Mouse (Mus musculus): ENCODE data around the gene Traf3ip2.

Gene Traf3ip2

GRCm38 (mm10) chr10:39612633-39612988, at the start of gene Traf3ip2:
TSS of gene Traf3ip2 (plus strand) at chr10:39612934.
- no peak for DNase-seq (ENCODE audit: low read depth, low spot score)

GRCm38 (mm10) chr10:39563552-39564223, 49.0 kb upstream of the Traf3ip2 start:
- no peak for DNase-seq (ENCODE audit: low read depth, low spot score)

GRCm38 (mm10) chr10:39566901-39567300, 45.8 kb upstream of the Traf3ip2 start:
- no peak for DNase-seq (ENCODE audit: low read depth, low spot score)

- DNase-seq (ENCODE audit: low read depth, low spot score): no peak
These were observed 43.7 kb upstream of the Traf3ip2 start for GRCm38 (mm10) chr10:39568991-39569390.

GRCm38 (mm10) chr10:39571011-39571410, 41.7 kb upstream of the Traf3ip2 start:
- no peak for DNase-seq (ENCODE audit: low read depth, low spot score)

- no peak for DNase-seq (ENCODE audit: low read depth, low spot score)
These were observed 40.6 kb upstream of the Traf3ip2 start for GRCm38 (mm10) chr10:39572050-39572671.

- peak; percentile 47 for DNase-seq (ENCODE audit: low read depth, low spot score)
These were observed 40.1 kb upstream of the Traf3ip2 start for GRCm38 (mm10) chr10:39572672-39573051.

GRCm38 (mm10) chr10:39576466-39576865, 36.3 kb upstream of the Traf3ip2 start:
- no peak for DNase-seq (ENCODE audit: low read depth, low spot score)

- no peak for DNase-seq (ENCODE audit: low read depth, low spot score)
These were observed 32.3 kb upstream of the Traf3ip2 start for GRCm38 (mm10) chr10:39580477-39580876.

GRCm38 (mm10) chr10:39582385-39582784, 30.3 kb upstream of the Traf3ip2 start:
- DNase-seq (ENCODE audit: low read depth, low spot score): peak; percentile 72

GRCm38 (mm10) chr10:39583718-39584117, 29.0 kb upstream of the Traf3ip2 start:
- DNase-seq (ENCODE audit: low read depth, low spot score): no peak

- DNase-seq (ENCODE audit: low read depth, low spot score): no peak
These were observed 25.3 kb upstream of the Traf3ip2 start for GRCm38 (mm10) chr10:39587290-39587925.

GRCm38 (mm10) chr10:39587973-39588746, 24.6 kb upstream of the Traf3ip2 start:
- no peak for DNase-seq (ENCODE audit: low read depth, low spot score)

GRCm38 (mm10) chr10:39589765-39590546, 22.8 kb upstream of the Traf3ip2 start:
- DNase-seq (ENCODE audit: low read depth, low spot score): peak; percentile 61

- DNase-seq (ENCODE audit: low read depth, low spot score): no peak
These were observed 22.1 kb upstream of the Traf3ip2 start for GRCm38 (mm10) chr10:39590629-39591028.

GRCm38 (mm10) chr10:39592501-39592900, 20.2 kb upstream of the Traf3ip2 start:
- peak; percentile 78 for DNase-seq (ENCODE audit: low read depth, low spot score)

- peak; percentile 74 for DNase-seq (ENCODE audit: low read depth, low spot score)
These were observed 18.0 kb upstream of the Traf3ip2 start for GRCm38 (mm10) chr10:39594716-39595115.

- no peak for DNase-seq (ENCODE audit: low read depth, low spot score)
These were observed 16.9 kb upstream of the Traf3ip2 start for GRCm38 (mm10) chr10:39595862-39596261.

GRCm38 (mm10) chr10:39597116-39597791, 15.5 kb upstream of the Traf3ip2 start:
- DNase-seq (ENCODE audit: low read depth, low spot score): no peak

- DNase-seq (ENCODE audit: low read depth, low spot score): no peak
These were observed 14.9 kb upstream of the Traf3ip2 start for GRCm38 (mm10) chr10:39597792-39598183.

GRCm38 (mm10) chr10:39599601-39600000, 13.1 kb upstream of the Traf3ip2 start:
- no peak for DNase-seq (ENCODE audit: low read depth, low spot score)

Data from ZHBTc4 (cell line).